Mouse (Mus musculus) C2C12 (cell line): ENCODE results near the gene Rpgrip1l. TPM values are rescaled to one million over a fixed set of nuclear protein-coding genes. Genes with fewer than 3 reads are reported as not detected.

Experiments used
- H3K27me3 ChIP-seq: one replicate; pipeline ENCODE4 v1.6.1; 2011; ENCODE audit not compliant: control insufficient read depth, insufficient read depth, insufficient read length
- H3K36me3 ChIP-seq: one replicate; pipeline ENCODE4 v1.6.1; 2011; ENCODE audit not compliant: control insufficient read depth, insufficient read depth
- H3K4me3 ChIP-seq: one replicate; pipeline ENCODE4 v1.5.1; 2011; ENCODE audit warnings: mild to moderate bottlenecking, control low read depth; ENCODE audit not compliant: poor library complexity, insufficient read depth, severe bottlenecking
- H3K79me2 ChIP-seq: one replicate; pipeline ENCODE4 v1.6.1; 2011; ENCODE audit not compliant: control insufficient read depth, insufficient read depth
- H3K79me3 ChIP-seq: one replicate; pipeline ENCODE4 v1.6.1; 2011; ENCODE audit warnings: low read depth, control low read depth
- H3ac ChIP-seq: one replicate; pipeline ENCODE3; 2011; ENCODE audit warnings: low read depth; ENCODE audit not compliant: control insufficient read depth, insufficient read length
- CEBPB ChIP-seq: IDR thresholded peaks from one replicate; pipeline ENCODE4 v1.6.1; 2011; ENCODE audit warnings: low read depth, mild to moderate bottlenecking, control low read depth, moderate library complexity
- CTCF ChIP-seq: IDR thresholded peaks from one replicate; pipeline ENCODE4 v1.5.1; 2011; ENCODE audit not compliant: control insufficient read depth, insufficient read depth, insufficient read length
- FOSL1 ChIP-seq: IDR thresholded peaks from one replicate; pipeline ENCODE4 v1.8.0; 2011; ENCODE audit warnings: mild to moderate bottlenecking, low read length; ENCODE audit not compliant: poor library complexity, insufficient read depth, severe bottlenecking
- MAX ChIP-seq: IDR thresholded peaks from one replicate; pipeline ENCODE4 v1.6.1; 2011; ENCODE audit warnings: mild to moderate bottlenecking, control low read depth
- MYOD1 ChIP-seq: IDR thresholded peaks from one replicate; pipeline ENCODE4 v1.6.1; 2011; ENCODE audit warnings: low read depth; ENCODE audit not compliant: control insufficient read depth, insufficient read length
- MYOG ChIP-seq: IDR thresholded peaks from one replicate; pipeline ENCODE4 v1.6.1; 2011; ENCODE audit not compliant: control insufficient read depth, insufficient read length; ENCODE audit errors: extremely low read depth
- USF1 ChIP-seq: IDR thresholded peaks from one replicate; pipeline ENCODE4 v1.6.1; 2011; ENCODE audit warnings: low read depth, mild to moderate bottlenecking, control low read depth, moderate library complexity
- polyA plus RNA-seq: library from polyadenylated mRNA; unstranded; fragments of >200 nt; fragmentation: generic; extraction: Trizol; gene quantifications from one replicate; pipeline ENCODE4 v1.2.1, GENCODE M21; 2012; ENCODE audit warnings: missing spikeins

The Rpgrip1l gene
- polyA plus RNA-seq, 1 experiment = 1.8 TPM

GRCm38 (mm10) chr8:91295786-91296185 is 17.3 kb downstream of the Rpgrip1l start:
- Histone ChIP-seq H3K79me3 (no peaks in the 10 kb centered on the region), H3K27me3 (no peaks in the 10 kb centered on the region), H3K79me2 (no peaks in the 10 kb centered on the region), H3K4me3 (no peak overlapping the region), H3ac (no peak overlapping the region), H3K36me3 (no peaks in the 10 kb centered on the region)
- TF ChIP-seq CTCF (no peak), CEBPB (no peak), FOSL1 (no peak), USF1 (no peak), MYOG (no peak), MAX (no peak), MYOD1 (no peak)

- H3ac ChIP-seq = no peak overlapping the region
- TF ChIP-seq CEBPB (no peak), FOSL1 (no peak), MAX (no peak), MYOG (no peak), MYOD1 (no peak), CTCF (no peak)
Measured at GRCm38 (mm10) chr8:91290576-91290975, 22.5 kb downstream of the Rpgrip1l start.

GRCm38 (mm10) chr8:91286237-91286636 is 26.8 kb downstream of the Rpgrip1l start:
- H3K4me3 ChIP-seq = no peak overlapping the region
- H3K79me2 ChIP-seq = no peaks in the 10 kb centered on the region
- H3K27me3 ChIP-seq = no peaks in the 10 kb centered on the region
- H3K36me3 ChIP-seq = peaks cover 4% of the 10 kb centered on the region
- no peak for TF ChIP-seq MAX
- no peak for TF ChIP-seq FOSL1
- TF ChIP-seq CEBPB = no peak
- no peak for TF ChIP-seq MYOG
- no peak for TF ChIP-seq USF1
- no peak for TF ChIP-seq MYOD1
- no peak for TF ChIP-seq CTCF
- H3K79me3 ChIP-seq = no peaks in the 10 kb centered on the region
- H3ac ChIP-seq = no peak overlapping the region

More at GRCm38 (mm10) chr8:91290576-91290975, 22.5 kb downstream of the Rpgrip1l start:
- Histone ChIP-seq H3K79me3 (no peaks in the 10 kb centered on the region), H3K27me3 (no peaks in the 10 kb centered on the region), H3K79me2 (no peaks in the 10 kb centered on the region), H3K4me3 (no peak overlapping the region), H3K36me3 (peaks cover 4% of the 10 kb centered on the region)

GRCm38 (mm10) chr8:91283815-91284214 is 29.2 kb downstream of the Rpgrip1l start:
- no peaks in the 10 kb centered on the region for H3K79me3 ChIP-seq
- H3K36me3 ChIP-seq = peaks cover 4% of the 10 kb centered on the region
- no peak overlapping the region for H3K4me3 ChIP-seq
- no peaks in the 10 kb centered on the region for H3K27me3 ChIP-seq
- TF ChIP-seq MAX = no peak
- no peak for TF ChIP-seq FOSL1
- TF ChIP-seq MYOG = no peak
- no peak for TF ChIP-seq USF1
- no peak for TF ChIP-seq CEBPB
- TF ChIP-seq CTCF = no peak
- TF ChIP-seq MYOD1 = no peak
- no peak overlapping the region for H3ac ChIP-seq
- H3K79me2 ChIP-seq = no peaks in the 10 kb centered on the region

- TF ChIP-seq FOSL1 (no peak), CEBPB (no peak), MAX (no peak), CTCF (no peak), MYOG (no peak), MYOD1 (no peak), USF1 (no peak)
- H3K27me3 ChIP-seq = no peaks in the 10 kb centered on the region
- no peaks in the 10 kb centered on the region for H3K79me3 ChIP-seq
- no peak overlapping the region for H3K4me3 ChIP-seq
- no peak overlapping the region for H3ac ChIP-seq
- peaks cover 4% of the 10 kb centered on the region for H3K36me3 ChIP-seq
- H3K79me2 ChIP-seq = no peaks in the 10 kb centered on the region
Measured at GRCm38 (mm10) chr8:91282655-91283054, 30.4 kb downstream of the Rpgrip1l start.

GRCm38 (mm10) chr8:91281545-91281944 is 31.5 kb downstream of the Rpgrip1l start:
- Histone ChIP-seq H3K4me3 (no peak overlapping the region), H3ac (no peak overlapping the region), H3K79me3 (no peaks in the 10 kb centered on the region), H3K36me3 (peaks cover 3% of the 10 kb centered on the region), H3K27me3 (no peaks in the 10 kb centered on the region), H3K79me2 (no peaks in the 10 kb centered on the region)
- TF ChIP-seq CTCF = no peak
- TF ChIP-seq USF1 = no peak
- no peak for TF ChIP-seq MYOD1
- TF ChIP-seq CEBPB = no peak
- TF ChIP-seq MAX = no peak
- no peak for TF ChIP-seq MYOG
- no peak for TF ChIP-seq FOSL1
